Mouse (Mus musculus) heart, embryonic 16.5 days (tissue): Measurements from ENCODE around the gene Rbm4b. TPM values are rescaled to one million over a fixed set of nuclear protein-coding genes. Genes with fewer than 3 reads are reported as not detected.

ENCODE experiments used
- ATAC-seq: fragments of 200-750 bp; cut with Nextera tagmentation; replicated peaks from 2 replicates; pipeline ENCODE4 v1.8.0; 2017; ENCODE audit warnings: moderate number of reproducible peaks; ENCODE audit not compliant: insufficient read depth, low FRiP score; ENCODE audit errors: extremely low read depth
- H3K27ac ChIP-seq: fragments of 300-500 bp; sonication (generic); 2 replicates; pipeline ENCODE4 v1.5.1; 2014; ENCODE audit warnings: mild to moderate bottlenecking, low read length, control low read depth, moderate library complexity
- H3K27me3 ChIP-seq: fragments of 300-500 bp; sonication (generic); 2 replicates; pipeline ENCODE4 v1.6.1; 2014; ENCODE audit warnings: low read length, mixed read lengths; ENCODE audit not compliant: control insufficient read depth, insufficient read depth
- H3K36me3 ChIP-seq: fragments of 300-500 bp; sonication (generic); 2 replicates; pipeline ENCODE4 v1.6.1; 2014; ENCODE audit not compliant: control insufficient read depth, insufficient read depth
- H3K4me1 ChIP-seq: fragments of 300-500 bp; sonication (generic); 2 replicates; pipeline ENCODE4 v1.6.1; 2014; ENCODE audit warnings: low read length, mixed read lengths; ENCODE audit not compliant: control insufficient read depth, insufficient read depth
- H3K4me2 ChIP-seq: fragments of 300-500 bp; sonication (generic); 2 replicates; pipeline ENCODE4 v1.6.1; 2014; ENCODE audit warnings: low read depth, mild to moderate bottlenecking, control low read depth, low read length
- H3K4me3 ChIP-seq: fragments of 300-500 bp; sonication (generic); 2 replicates; pipeline ENCODE4 v1.5.1; 2014; ENCODE audit warnings: mild to moderate bottlenecking, control low read depth, low read length
- H3K9ac ChIP-seq: fragments of 300-500 bp; sonication (generic); 2 replicates; pipeline ENCODE4 v1.6.1; 2014; ENCODE audit warnings: low read length, control low read depth
- H3K9me3 ChIP-seq: fragments of 300-500 bp; sonication (generic); replicated peaks from 2 replicates; pipeline ENCODE4 v1.6.1; 2016; ENCODE audit warnings: low read length; ENCODE audit not compliant: control insufficient read depth
- WGBS: fragments of 180-500 bp; shearing (Covaris S2); extraction: QIAGEN DNeasy Blood & Tissue Kit; methylation state at CpG from one replicate; pipeline ENCODE4 v1.1.7; 2014; 5-methylcytosine and 5-hydroxymethylcytosine counted together
- polyA plus RNA-seq: library from polyadenylated mRNA; unstranded; fragments of >200 nt; fragmentation: Nextera tagmentation; extraction: Ambion mirVana; gene quantifications from 2 replicates; pipeline ENCODE4 v1.2.1, GENCODE M21; 2015

Gene Rbm4b
- polyA plus RNA-seq, 1 experiment from 2014 or later, result 38.0 TPM

DNA sequence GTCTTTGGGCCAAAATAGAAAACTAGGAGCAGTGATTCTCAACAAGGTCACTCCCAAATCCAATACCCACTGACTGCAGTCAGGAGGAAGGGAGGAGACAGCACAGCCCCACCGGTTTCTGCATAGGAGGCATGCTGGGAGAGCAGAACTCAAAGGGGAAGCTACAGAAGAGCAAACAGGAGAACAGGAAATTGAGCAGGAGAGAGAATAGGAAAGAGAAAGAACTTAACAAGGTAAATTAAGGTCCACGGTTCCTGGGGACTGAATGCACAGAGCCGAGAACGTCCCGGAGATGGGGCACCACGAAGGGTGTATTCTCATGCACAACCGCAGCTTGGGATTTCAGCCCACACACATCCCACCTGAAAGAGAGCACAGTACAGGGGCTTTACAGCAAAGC is 28.9 kb downstream of the Rbm4b start:
- no peak for ATAC-seq
- Histone ChIP-seq H3K4me1 (peaks cover 15% of the 10 kb centered on the region), H3K4me3 (no peak overlapping the region), H3K36me3 (peaks cover 38% of the 10 kb centered on the region), H3K27ac (peak overlapping the region; percentile 11; the same call in 1 of the 2 replicates), H3K9ac (no peak overlapping the region), H3K27me3 (no peaks in the 10 kb centered on the region), H3K9me3 (no peaks in the 10 kb centered on the region), H3K4me2 (no peak overlapping the region)
- 85% methylated on average over 7 of the region's 7 CpGs for WGBS

DNA sequence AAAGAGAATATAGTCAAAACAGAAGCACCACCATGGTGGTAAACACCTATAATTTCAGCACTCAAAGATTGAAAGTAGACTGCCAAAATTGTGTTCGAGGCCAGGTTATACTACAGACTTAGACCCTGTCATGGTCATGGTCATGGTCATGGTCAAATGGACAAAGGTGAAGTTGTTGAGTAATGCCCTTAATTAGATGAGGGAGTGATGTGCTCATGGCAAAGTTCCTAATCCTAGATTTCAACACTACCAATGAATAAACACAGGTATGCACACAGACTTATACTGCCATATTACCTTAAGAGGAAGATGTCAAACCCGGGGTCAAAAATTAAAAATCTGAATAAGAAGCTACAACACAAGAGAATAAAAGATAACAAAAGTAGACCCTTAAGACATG is 30.0 kb downstream of the Rbm4b start:
- Histone ChIP-seq H3K9me3 (no peaks in the 10 kb centered on the region), H3K4me3 (no peak overlapping the region), H3K4me2 (no peak overlapping the region), H3K27ac (no peak overlapping the region), H3K27me3 (no peaks in the 10 kb centered on the region), H3K4me1 (peaks cover 24% of the 10 kb centered on the region), H3K9ac (no peak overlapping the region), H3K36me3 (peaks cover 48% of the 10 kb centered on the region)
- 93% methylated on average over 2 of the region's 2 CpGs for WGBS
- no peak for ATAC-seq

DNA sequence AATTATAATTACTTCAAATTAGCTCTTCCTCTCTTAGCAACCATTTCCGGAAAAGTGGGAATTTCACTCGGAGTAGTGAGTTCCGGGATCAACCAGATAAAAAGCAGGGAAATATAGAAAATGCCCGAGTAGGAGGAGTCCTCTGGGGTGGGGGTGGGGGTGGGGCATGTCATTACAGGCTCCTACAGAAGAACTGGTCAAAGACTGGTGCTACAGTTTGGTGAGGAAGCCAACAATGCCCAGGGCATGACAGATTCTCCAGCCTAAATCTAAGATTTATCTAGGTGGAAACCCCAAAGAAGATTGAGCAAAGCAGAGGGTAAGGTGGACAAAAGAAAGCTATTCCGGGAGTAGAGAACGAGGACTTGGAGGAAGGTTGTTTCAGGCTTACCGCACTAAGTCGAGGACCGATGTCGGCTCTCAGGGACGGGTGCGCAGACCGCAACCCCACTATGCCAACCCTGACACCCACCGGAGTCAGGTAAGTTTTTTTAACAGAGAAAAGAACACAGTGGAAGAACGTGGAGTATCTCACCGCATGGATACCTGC is 37.1 kb downstream of the Rbm4b start:
- H3K4me2 ChIP-seq, result peak overlapping the region; percentile 74
- H3K9me3 ChIP-seq, result no peaks in the 10 kb centered on the region
- peaks cover 34% of the 10 kb centered on the region for H3K4me1 ChIP-seq
- WGBS, result under 1% methylated on average over 16 of the region's 16 CpGs
- peak overlapping the region; percentile 84 for H3K9ac ChIP-seq
- H3K27ac ChIP-seq, result peak overlapping the region; percentile 89
- no peaks in the 10 kb centered on the region for H3K27me3 ChIP-seq
- ATAC-seq, result no peak; the same call in 1 of the 2 replicates
- H3K4me3 ChIP-seq, result peak overlapping the region; percentile 90
- H3K36me3 ChIP-seq, result peaks cover 28% of the 10 kb centered on the region

DNA sequence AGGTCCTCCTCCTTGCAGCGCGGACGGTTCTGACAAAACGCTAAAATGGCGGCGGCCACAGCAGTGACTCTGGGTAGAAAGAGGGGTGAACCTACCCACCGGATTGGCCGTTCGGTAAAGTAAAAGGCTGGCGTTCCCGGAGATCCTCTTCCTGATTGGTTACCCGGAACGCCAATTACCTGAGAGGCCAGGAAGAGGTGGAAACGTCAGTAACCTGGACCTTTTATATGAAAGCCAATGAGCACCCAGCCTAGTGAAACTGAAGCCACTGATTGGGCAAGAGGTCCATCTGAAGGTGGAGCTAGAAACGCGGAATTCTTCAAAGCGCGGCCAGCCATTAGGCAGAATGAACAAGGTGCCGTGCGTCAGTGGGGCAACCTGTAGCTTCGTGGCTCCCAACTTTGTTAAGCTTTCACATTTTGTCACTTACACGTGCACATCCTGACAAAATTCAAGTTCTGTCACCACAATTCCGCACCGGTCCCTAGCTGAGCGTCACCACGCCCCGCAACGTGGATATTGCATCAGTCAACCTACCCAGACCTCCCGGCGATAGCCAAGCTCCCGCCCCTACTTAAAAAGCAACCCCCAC is 37.6 kb downstream of the Rbm4b start, which contains the start of gene Rbm4:
Gene Rbm4, minus strand, starts transcription at position 71 of the 592 bp plus-strand sequence.
- whole genome bisulfite sequencing, result under 1% methylated on average over 31 of the region's 31 CpGs
- Histone ChIP-seq H3K4me1 (peaks cover 34% of the 10 kb centered on the region), H3K27ac (peak within 1 kb of the TSS; percentile 89), H3K9me3 (no peaks in the 10 kb centered on the region), H3K27me3 (no peaks in the 10 kb centered on the region), H3K9ac (peak within 1 kb of the TSS; percentile 84), H3K4me3 (peak within 1 kb of the TSS; percentile 90), H3K36me3 (peaks cover 28% of the 10 kb centered on the region), H3K4me2 (peak within 1 kb of the TSS; percentile 91)
- ATAC-seq, result peak; percentile 97

DNA sequence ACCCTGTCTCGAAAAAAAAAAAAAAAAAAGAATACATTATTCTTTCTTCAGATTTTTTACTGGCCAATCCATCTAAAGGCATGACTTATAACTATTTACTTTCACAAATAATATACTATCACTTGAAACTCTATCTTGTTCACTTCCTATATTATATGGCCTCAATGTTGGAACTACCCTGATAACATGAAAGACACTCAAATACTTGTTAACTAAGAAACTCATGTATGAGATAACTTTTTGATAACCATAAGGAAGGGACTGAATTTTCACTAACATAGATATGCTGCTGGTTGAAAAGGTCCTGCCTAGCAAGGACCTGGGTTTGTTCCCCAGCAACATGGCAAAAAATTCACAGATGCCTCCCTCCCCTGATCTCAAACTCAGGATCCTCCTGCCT is 39.6 kb downstream of the Rbm4b start:
- Histone ChIP-seq H3K4me2 (no peak overlapping the region), H3K36me3 (peaks cover 25% of the 10 kb centered on the region), H3K27ac (no peak overlapping the region), H3K9ac (no peak overlapping the region), H3K27me3 (no peaks in the 10 kb centered on the region), H3K4me1 (peaks cover 23% of the 10 kb centered on the region), H3K4me3 (no peak overlapping the region), H3K9me3 (no peaks in the 10 kb centered on the region)
- 67% methylated on average over 1 of the region's 1 CpGs for WGBS
- no peak for ATAC-seq

DNA sequence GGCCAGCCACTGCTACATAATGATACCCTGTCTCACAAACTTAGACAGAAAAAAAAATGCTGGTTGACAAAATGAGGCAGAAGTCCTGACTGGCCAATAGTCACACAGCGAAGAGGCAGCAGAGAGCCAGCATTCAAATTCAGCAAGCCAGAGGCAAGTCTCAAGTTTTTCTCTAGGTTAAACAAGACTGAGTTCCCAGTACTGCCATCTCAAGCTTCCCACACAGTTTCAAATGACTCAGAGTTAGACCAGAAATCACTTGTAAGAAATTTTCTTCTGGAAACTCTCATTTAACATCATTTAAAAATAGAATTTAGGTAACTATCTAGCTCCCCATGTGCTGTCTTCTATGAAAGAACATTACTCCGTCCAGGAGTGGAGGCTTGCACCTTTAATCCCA is 41.5 kb downstream of the Rbm4b start:
- ATAC-seq, result no peak
- WGBS, result 95% methylated on average over 2 of the region's 2 CpGs
- Histone ChIP-seq H3K27ac (no peak overlapping the region), H3K4me3 (no peak overlapping the region), H3K9ac (no peak overlapping the region), H3K4me1 (peaks cover 8% of the 10 kb centered on the region), H3K9me3 (no peaks in the 10 kb centered on the region), H3K4me2 (no peak overlapping the region), H3K27me3 (no peaks in the 10 kb centered on the region), H3K36me3 (peaks cover 30% of the 10 kb centered on the region)

DNA sequence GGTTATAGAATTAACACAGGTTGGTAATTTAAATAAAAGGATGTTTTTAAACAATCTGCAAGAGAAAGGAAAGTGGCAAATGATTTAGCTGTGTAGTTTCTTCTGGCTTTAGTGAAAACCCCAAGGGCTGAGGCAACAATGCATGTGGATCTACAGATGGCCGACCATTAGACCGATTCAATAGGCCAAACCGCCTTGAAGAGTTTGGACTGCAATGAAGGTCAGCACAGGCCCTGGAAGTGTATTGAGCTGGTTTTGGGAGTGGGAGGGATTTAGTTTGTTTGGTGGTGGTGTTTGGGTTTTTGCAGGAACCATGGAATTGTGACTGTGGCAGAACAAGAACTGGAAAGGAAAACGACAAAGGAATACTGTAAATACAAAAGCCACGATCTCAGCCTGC is 42.8 kb downstream of the Rbm4b start:
- Histone ChIP-seq H3K9ac (no peak overlapping the region), H3K4me3 (no peak overlapping the region), H3K27ac (no peak overlapping the region), H3K9me3 (no peaks in the 10 kb centered on the region), H3K4me2 (no peak overlapping the region), H3K4me1 (peaks cover 11% of the 10 kb centered on the region), H3K27me3 (no peaks in the 10 kb centered on the region), H3K36me3 (peaks cover 38% of the 10 kb centered on the region)
- WGBS, result 93% methylated on average over 5 of the region's 5 CpGs
- no peak for ATAC-seq

DNA sequence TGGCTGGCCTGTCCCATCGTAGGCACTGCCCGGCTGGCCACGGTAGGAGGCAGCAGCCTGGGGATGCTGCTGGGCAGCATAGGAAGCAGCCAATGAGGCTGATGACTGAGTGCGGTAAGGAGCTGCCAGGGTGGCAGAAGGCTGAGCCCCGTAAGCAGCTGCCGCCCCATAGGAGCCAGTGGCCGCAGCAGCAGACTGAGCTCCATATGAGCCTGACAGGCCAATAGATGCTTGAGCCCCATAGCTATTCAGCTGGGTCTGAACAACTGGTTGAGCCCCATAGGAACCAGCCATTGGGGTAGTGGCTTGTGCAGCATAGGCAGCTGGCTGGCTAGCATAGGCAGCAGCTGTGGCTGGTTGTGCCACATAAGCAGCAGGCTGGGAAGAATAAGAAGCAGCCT is 46.4 kb downstream of the Rbm4b start:
- no peak overlapping the region for H3K4me2 ChIP-seq
- no peak for ATAC-seq
- H3K9ac ChIP-seq, result no peak overlapping the region
- no peak overlapping the region for H3K27ac ChIP-seq
- H3K27me3 ChIP-seq, result no peaks in the 10 kb centered on the region
- 95% methylated on average over 7 of the region's 7 CpGs for WGBS
- no peaks in the 10 kb centered on the region for H3K9me3 ChIP-seq
- H3K4me3 ChIP-seq, result no peak overlapping the region
- peaks cover 38% of the 10 kb centered on the region for H3K36me3 ChIP-seq
- peaks cover 6% of the 10 kb centered on the region; the same call in 1 of the 2 replicates for H3K4me1 ChIP-seq

DNA sequence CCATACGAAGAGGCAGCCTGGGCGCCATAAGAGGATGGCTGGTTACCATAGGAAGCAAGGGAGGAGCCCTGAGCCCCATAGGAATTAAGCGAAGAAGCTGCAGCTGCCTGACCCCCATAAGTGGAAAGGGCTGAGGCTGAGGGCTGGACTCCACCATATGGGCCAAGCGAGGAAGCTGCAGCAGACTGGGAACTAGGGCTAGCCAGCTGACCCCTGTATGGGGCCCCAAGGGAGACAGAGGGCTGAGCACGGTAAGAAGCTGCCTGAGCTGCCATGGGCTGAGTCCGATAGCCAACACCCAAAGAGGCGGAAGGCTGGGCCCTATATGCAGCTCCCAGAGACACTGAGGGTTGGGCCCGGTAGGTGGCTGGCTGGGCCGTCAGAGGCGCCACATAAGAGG is 47.0 kb downstream of the Rbm4b start:
- Histone ChIP-seq H3K9ac (no peak overlapping the region), H3K4me2 (no peak overlapping the region), H3K9me3 (no peaks in the 10 kb centered on the region), H3K36me3 (peaks cover 36% of the 10 kb centered on the region), H3K27me3 (no peaks in the 10 kb centered on the region), H3K27ac (no peak overlapping the region), H3K4me1 (peaks cover 8% of the 10 kb centered on the region; the same call in 1 of the 2 replicates), H3K4me3 (no peak overlapping the region)
- ATAC-seq, result no peak
- 81% methylated on average over 10 of the region's 10 CpGs for whole genome bisulfite sequencing
